ENCODE assay signal across 8 mouse cellular contexts in the genomic region with DNA sequence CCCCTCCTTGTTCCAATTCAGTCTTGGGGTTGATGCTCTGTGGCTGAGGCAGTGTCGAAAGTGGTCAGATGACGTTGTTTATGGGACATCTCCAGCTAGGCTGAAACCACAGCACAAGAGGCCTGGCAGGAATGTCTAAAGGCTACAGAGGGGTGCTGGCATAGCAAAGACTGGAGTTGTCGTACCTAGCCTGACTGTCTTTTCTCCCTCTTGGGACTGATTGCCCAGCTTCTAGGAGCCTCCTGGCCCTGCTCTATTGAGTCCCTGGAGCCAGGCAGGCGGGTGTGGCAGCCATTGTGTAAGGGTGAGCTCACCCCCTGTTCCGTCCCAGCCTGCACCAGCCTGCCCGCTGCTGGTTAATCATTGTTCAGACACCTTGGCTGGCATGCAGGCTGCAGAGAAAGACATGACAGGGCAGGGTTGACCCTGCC. TPM values are rescaled to one million over a fixed set of nuclear protein-coding genes. Genes with fewer than 3 reads are reported as not detected.
DNase-seq lines count a peak whose midpoint lies in the region; ATAC-seq and TF ChIP-seq lines count a peak whose summit lies in the region.

No protein-coding gene starts in this region.

- no peaks in the 10 kb centered on the region for H3K9me3 ChIP-seq in hindbrain, postnatal 0 days (ENCODE audit: low read length)
- no peaks in the 10 kb centered on the region for H3K9me3 ChIP-seq in hindbrain, embryonic 13.5 days
- H3K9me3 ChIP-seq in liver, embryonic 12.5 days (replicated peaks) = no peaks in the 10 kb centered on the region
- no peaks in the 10 kb centered on the region for H3K9me3 ChIP-seq in stomach, postnatal 0 days (ENCODE audit: control insufficient read depth, low read length)
- H3K9me3 ChIP-seq in midbrain, embryonic 14.5 days (ENCODE audit: control insufficient read depth, low read length) = no peaks in the 10 kb centered on the region

- no peaks in the 10 kb centered on the region for H3K4me1 ChIP-seq in hindbrain, postnatal 0 days (ENCODE audit: insufficient read depth, low read length)
- no peaks in the 10 kb centered on the region for H3K4me1 ChIP-seq in hindbrain, embryonic 13.5 days (replicated peaks)
- peaks cover 7% of the 10 kb centered on the region; the same call in 1 of the 2 replicates for H3K4me1 ChIP-seq in liver, embryonic 12.5 days
- 0 out of 2 replicates have a peak, but pooled peaks cover 3% of the 10 kb centered on the region for H3K4me1 ChIP-seq in stomach, postnatal 0 days (replicated peaks; ENCODE audit: control insufficient read depth, insufficient read depth)
- H3K4me1 ChIP-seq in midbrain, embryonic 14.5 days (ENCODE audit: control insufficient read depth, insufficient read depth, low read length) = no peaks in the 10 kb centered on the region

- no peak for TF ChIP-seq EP300 in stomach, postnatal 0 days (optimal IDR thresholded peaks at IDR 0.05)

- H3K4me3 ChIP-seq in hindbrain, postnatal 0 days (ENCODE audit: low read length) = no peak overlapping the region
- no peak overlapping the region for H3K4me3 ChIP-seq in hindbrain, embryonic 13.5 days
- no peak overlapping the region for H3K4me3 ChIP-seq in liver, embryonic 12.5 days
- H3K4me3 ChIP-seq in stomach, postnatal 0 days (ENCODE audit: low read depth, low read length) = no peak overlapping the region
- H3K4me3 ChIP-seq in midbrain, embryonic 14.5 days (replicated peaks; ENCODE audit: low read depth, low read length) = no peak overlapping the region

- H3K27ac ChIP-seq in hindbrain, postnatal 0 days = no peak overlapping the region
- H3K27ac ChIP-seq in hindbrain, embryonic 13.5 days = no peak overlapping the region
- no peak overlapping the region for H3K27ac ChIP-seq in liver, embryonic 12.5 days
- H3K27ac ChIP-seq in stomach, postnatal 0 days (replicated peaks) = peak overlapping the region; percentile 96
- H3K27ac ChIP-seq in midbrain, embryonic 14.5 days (replicated peaks; ENCODE audit: low read depth, low read length) = no peak overlapping the region

- H3K4me2 ChIP-seq in hindbrain, postnatal 0 days (ENCODE audit: low read depth, low read length) = no peak overlapping the region
- H3K4me2 ChIP-seq in hindbrain, embryonic 13.5 days = no peak overlapping the region
- H3K4me2 ChIP-seq in liver, embryonic 12.5 days = no peak overlapping the region
- no peak overlapping the region for H3K4me2 ChIP-seq in stomach, postnatal 0 days (replicated peaks; ENCODE audit: low read depth)
- H3K4me2 ChIP-seq in midbrain, embryonic 14.5 days (ENCODE audit: low read length) = no peak overlapping the region

- intact Hi-C loops in heart, postnatal 36 days (cut with DNase I) = no loop called here
- intact Hi-C loops in left cerebral cortex, postnatal 10 days (cut with DNase I) = no loop called here

- no peaks in the 10 kb centered on the region for H3K27me3 ChIP-seq in hindbrain, postnatal 0 days (ENCODE audit: insufficient read depth, low read length)
- no peaks in the 10 kb centered on the region for H3K27me3 ChIP-seq in hindbrain, embryonic 13.5 days
- H3K27me3 ChIP-seq in liver, embryonic 12.5 days (replicated peaks) = peaks cover 3% of the 10 kb centered on the region; the same call in 1 of the 2 replicates
- no peaks in the 10 kb centered on the region for H3K27me3 ChIP-seq in stomach, postnatal 0 days (ENCODE audit: control insufficient read depth, insufficient read depth, low read length)
- no peaks in the 10 kb centered on the region for H3K27me3 ChIP-seq in midbrain, embryonic 14.5 days (ENCODE audit: control insufficient read depth, insufficient read depth, low read length)

- 41% methylated on average over 6 of the region's 6 CpGs for whole genome bisulfite sequencing in hindbrain, postnatal 0 days
- 48% methylated on average over 6 of the region's 6 CpGs for WGBS in hindbrain, embryonic 13.5 days
- 56% methylated on average over 6 of the region's 6 CpGs for WGBS in liver, embryonic 12.5 days (ENCODE audit: insufficient replicate concordance)
- WGBS in stomach, postnatal 0 days = 51% methylated on average over 6 of the region's 6 CpGs
- WGBS in midbrain, embryonic 14.5 days = 68% methylated on average over 6 of the region's 6 CpGs

- H3K9ac ChIP-seq in hindbrain, postnatal 0 days (replicated peaks; ENCODE audit: low read length) = no peak overlapping the region
- no peak overlapping the region for H3K9ac ChIP-seq in hindbrain, embryonic 13.5 days
- no peak overlapping the region for H3K9ac ChIP-seq in liver, embryonic 12.5 days
- H3K9ac ChIP-seq in stomach, postnatal 0 days (ENCODE audit: low read length) = peak overlapping the region; percentile 41
- H3K9ac ChIP-seq in midbrain, embryonic 14.5 days (replicated peaks; ENCODE audit: low read length) = no peak overlapping the region

- DNase-seq in hindbrain, postnatal 0 days (ENCODE audit: low spot score) = no peak
- DNase-seq in heart, postnatal 36 days = peak; percentile 36 to 38
- peak; percentile 89 for DNase-seq in stomach, postnatal 0 days (ENCODE audit: low spot score)
- DNase-seq in left cerebral cortex, postnatal 10 days (ENCODE audit: extremely low spot score in 1 of 2, low spot score in 2 of 2) = no peak
- no peak for DNase-seq in spleen, postnatal 10 days (ENCODE audit: low spot score in 2 of 2)
- no peak for DNase-seq in midbrain, embryonic 14.5 days

- ATAC-seq in hindbrain, postnatal 0 days = no peak
- ATAC-seq in hindbrain, embryonic 13.5 days (ENCODE audit: low FRiP score) = no peak
- ATAC-seq in liver, embryonic 12.5 days = peak; percentile 59
- ATAC-seq in stomach, postnatal 0 days (ENCODE audit: low FRiP score, low TSS enrichment) = peak; percentile 94
- no peak; the same call in 1 of the 2 replicates for ATAC-seq in midbrain, embryonic 14.5 days (ENCODE audit: low FRiP score, low TSS enrichment)

- H3K36me3 ChIP-seq in hindbrain, postnatal 0 days (ENCODE audit: insufficient read depth, low read length) = no peaks in the 10 kb centered on the region
- H3K36me3 ChIP-seq in hindbrain, embryonic 13.5 days = no peaks in the 10 kb centered on the region
- no peaks in the 10 kb centered on the region for H3K36me3 ChIP-seq in liver, embryonic 12.5 days
- H3K36me3 ChIP-seq in stomach, postnatal 0 days (ENCODE audit: control insufficient read depth, insufficient read depth, low read length) = no peaks in the 10 kb centered on the region
- H3K36me3 ChIP-seq in midbrain, embryonic 14.5 days (ENCODE audit: control insufficient read depth, insufficient read depth, low read length) = no peaks in the 10 kb centered on the region

- peak; percentile 20; the same call in 1 of the 2 replicates for TF ChIP-seq CTCF in hindbrain, postnatal 0 days (IDR thresholded peaks at IDR 0.05; ENCODE audit: low read depth)
- peak; percentile 67 for TF ChIP-seq CTCF in stomach, postnatal 0 days (IDR thresholded peaks at IDR 0.05; ENCODE audit: low read depth)

RNA-seq across cellular contexts. Expression of gene Sdc1, which starts 40.3 kb away (rescaled TPM):
- total RNA-seq in hindbrain, postnatal 0 days (2014; rRNA removed) = 17.1 and 20.6 TPM in 2 replicates
- polyA plus RNA-seq in hindbrain, postnatal 0 days (2015; fragmentation: Nextera tagmentation; extraction: Ambion mirVana) = 12.5 and 14.0 TPM in 2 replicates
- 23.7 and 25.6 TPM in 2 replicates for polyA plus RNA-seq in hindbrain, embryonic 13.5 days (2015; fragmentation: Nextera tagmentation; extraction: Ambion mirVana)
- 1 to 10 TPM; 5.2 to 6.9 TPM for total RNA-seq in heart, postnatal 36 days (2021)
- 27.7 and 30.2 TPM in 2 replicates for polyA plus RNA-seq in liver, embryonic 12.5 days (2016; fragmentation: Nextera tagmentation; extraction: Ambion mirVana)
- 175 and 194 TPM in 2 replicates for polyA plus RNA-seq in stomach, postnatal 0 days (2015; fragmentation: Nextera tagmentation; extraction: Ambion mirVana)
- total RNA-seq in left cerebral cortex, postnatal 10 days (2021) = 1 to 10 TPM; 3.1 to 4.1 TPM
- 12.2 and 19.2 TPM in 2 replicates for polyA plus RNA-seq in midbrain, embryonic 14.5 days (2014; fragmentation: Nextera tagmentation; extraction: Ambion mirVana)

Comparison
In these comparisons a context has a peak if more than half of its experiments do, and no peak if none do; other contexts are left out.
1. ATAC-seq: peak in liver, embryonic 12.5 days (single experiment) and stomach, postnatal 0 days (single experiment); none in hindbrain, postnatal 0 days (single experiment), hindbrain, embryonic 13.5 days (single experiment) and midbrain, embryonic 14.5 days (single experiment).
2. DNase-seq: peak in heart, postnatal 36 days (2 of 2) and stomach, postnatal 0 days (single experiment); none in hindbrain, postnatal 0 days (single experiment), left cerebral cortex, postnatal 10 days (0 of 2), spleen, postnatal 10 days (0 of 2) and midbrain, embryonic 14.5 days (single experiment).